Mouse (Mus musculus): ENCODE measurements around the gene Clec4n.
"Not testable (repeated sequence)": the region's sequence is repeated elsewhere in the genome, so short reads cannot be mapped to it uniquely, and the experiment has no call there.

Clec4n gene

DNA sequence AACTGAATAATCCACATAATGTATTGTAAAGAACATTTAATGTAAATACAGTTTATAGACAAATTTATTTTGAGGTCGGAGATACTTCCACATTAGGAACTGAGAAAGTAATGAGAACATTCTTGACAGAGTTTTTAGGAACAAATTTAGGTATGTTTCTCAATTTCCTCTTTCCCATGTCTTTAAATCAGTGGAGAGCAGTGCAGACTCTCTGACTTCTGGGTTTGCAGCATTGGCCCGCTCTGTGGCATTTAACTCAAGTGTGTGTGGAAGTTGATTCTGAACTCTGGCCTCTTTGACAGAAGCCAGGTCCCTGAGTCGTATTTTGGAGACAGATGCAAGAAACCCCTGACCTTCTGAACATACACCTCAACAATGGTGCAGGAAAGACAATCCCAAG lies at the start of gene Clec4n:
Gene Clec4n, plus strand, starts transcription at position 200 of the 400 bp plus-strand sequence.
- in situ Hi-C loops (cut with MboI) = no loop called here

DNA sequence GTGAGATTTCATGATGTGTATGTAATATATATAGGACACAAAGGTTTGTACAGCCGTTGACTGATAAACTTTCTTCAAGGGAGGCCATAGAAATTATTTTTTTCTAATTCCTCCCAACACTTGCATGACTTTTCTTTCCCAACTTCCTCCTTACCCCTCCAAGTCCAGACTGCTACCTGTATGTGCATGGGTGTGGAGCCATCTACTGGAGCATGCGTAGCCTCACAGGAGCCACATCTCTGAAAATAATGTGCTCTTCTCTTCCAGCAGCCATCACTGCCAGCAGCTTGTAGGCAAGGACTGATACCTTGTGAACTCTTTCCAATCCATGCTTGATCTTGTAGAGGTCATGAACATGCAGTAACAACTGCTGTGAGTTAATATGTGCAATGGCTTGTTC lies 44.8 kb upstream of the Clec4n start:
- in situ Hi-C loops (cut with MboI) = not testable (repeated sequence)

DNA sequence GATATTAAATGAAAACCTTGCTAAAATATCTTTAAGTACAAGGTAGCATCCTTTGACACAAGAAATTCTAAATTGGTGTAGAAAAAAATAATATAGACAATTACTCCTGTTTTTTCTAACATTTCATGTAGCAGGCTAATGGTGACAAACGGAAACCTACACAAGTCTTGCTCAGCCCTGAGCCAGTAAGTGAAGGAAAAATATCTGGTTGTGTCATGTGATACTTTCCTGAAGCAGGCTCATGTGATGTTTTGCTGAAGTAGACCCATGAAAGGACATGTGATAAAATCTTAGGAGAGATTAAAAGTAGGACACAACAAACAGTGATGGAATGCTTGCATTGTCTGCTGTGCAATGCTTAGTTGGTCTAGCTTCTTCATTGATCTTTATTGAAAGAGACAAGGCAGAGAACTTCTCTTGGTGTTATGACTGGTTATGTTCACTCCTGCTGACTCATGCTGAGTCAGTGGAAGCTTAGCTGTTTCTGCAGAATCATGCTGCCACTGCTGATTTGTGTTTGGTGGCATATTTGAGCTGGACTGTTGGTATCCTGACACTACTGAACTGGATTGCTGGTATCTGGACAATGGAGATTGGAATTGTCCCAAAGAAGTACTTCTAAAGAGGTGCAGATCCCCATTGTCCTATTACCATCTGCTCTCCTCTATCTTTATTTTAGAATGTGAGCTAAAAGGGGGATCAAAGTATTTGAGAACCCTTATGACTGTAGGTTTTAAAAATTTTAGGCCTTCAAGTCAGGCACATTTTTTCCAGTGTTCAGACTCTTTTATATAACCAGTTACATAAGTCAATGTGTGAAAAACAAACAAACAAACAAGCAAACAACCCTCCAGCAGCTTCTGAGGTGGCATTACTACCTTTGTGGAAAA lies 22.2 kb upstream of the Clec4n start:
- in situ Hi-C loops (cut with MboI) = no loop called here

DNA sequence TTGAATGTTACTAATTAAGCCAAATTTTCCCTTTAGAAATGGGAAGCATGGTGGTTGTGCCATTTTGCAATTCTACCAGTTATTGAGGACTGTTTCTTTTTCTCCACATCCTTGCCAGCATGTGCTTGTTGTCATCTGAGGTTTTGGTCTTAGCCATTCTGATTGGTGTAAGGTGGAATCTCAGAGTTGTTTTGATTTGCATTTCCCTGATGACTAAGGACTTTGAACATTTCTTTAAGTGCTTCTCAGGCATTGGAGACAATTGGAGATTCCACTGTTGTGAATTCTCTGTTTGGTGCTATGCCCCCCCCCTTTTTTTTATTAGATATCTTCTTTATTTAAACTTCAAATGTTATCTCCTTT lies 21.6 kb upstream of the Clec4n start:
- in situ Hi-C loops (cut with MboI) = not testable (repeated sequence)

DNA sequence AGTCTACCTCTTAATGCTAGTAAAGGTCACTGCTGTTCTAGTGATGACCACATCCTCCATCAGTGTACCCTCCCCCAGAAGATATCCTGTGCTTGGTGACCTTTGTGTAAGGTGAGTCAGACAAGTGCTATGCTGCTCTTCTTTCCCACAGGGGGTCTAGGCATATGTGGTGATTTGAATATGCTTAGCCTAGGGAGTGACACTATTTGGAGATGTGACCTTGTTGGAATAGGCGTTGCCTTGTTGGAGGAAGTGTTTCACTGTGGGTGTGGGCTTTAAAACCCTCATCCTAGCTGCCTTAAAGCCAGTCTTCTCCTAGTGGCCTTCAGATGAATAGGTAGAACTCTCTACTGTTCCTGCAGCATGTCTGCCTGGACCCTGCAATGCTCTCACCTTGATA lies 17.9 kb upstream of the Clec4n start:
- in situ Hi-C loops (cut with MboI) = no loop called here

DNA sequence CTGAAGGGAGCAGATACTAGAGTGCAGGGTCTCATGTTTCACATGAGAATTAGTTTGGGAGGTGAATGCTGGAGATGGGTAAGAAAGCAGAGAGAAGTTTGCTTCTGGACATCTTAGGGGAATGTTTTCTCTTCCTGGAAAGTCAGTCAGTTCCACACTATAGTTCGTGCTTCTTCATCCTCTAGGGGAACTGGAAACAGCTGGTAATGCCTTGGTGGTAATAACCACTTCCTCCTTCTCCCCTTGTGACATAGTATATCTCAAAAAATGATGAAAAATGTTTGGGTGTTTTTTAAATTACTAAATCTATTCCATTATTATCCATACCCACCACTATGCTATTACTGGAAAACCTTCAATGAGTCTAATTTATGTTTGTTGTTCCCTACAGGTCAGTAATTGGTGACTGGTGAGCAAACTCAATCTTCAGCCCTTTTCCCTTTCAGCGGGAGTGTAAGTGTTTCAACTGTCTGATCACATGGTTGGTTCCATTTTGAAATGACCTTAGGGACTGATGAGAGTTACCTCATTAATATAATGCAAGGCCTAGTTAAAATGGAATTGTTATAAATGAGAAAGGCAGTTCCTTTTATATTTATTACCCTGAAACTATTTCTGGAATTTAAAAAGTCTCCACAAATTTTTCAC lies 2.0 kb upstream of the Clec4n start:
- in situ Hi-C loops (cut with MboI) = no loop called here

DNA sequence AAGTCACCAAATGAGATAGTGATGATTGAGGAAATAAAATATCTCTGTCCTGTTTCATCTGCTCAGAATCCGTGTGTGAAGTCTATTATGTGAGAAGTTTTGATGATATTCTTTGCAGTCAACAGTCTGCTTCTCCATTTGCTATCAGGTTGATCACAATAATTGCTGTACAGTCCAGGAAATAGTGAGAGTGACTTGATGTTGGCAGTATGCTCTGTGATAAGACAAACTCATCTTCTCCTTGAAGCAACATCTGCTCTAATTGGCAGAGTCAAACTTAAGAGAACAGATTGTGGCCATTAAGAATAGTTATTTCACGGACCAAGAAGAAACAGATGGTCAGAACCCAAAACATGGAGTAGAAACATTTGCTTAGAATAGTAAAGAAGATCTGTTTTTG lies 1.5 kb downstream of the Clec4n start:
- in situ Hi-C loops (cut with MboI) = no loop called here

DNA sequence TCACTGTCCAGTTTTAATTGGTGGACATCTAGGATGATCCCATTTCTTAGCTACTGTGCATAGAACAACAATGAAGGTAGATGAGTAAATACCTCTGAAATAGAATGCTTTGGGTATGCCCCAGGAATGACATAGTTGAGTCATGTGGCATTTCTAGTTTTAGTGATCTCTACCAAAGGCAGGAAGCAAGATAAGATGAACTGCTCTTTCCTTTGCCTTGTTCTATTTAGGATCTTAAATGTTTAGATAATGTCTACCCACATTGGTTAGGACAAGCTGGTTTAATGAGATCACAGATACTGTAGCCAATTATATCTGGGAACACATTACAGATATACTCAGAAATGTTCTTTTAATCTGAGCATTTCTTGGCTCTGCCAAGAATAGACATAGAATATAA lies 7.9 kb downstream of the Clec4n start:
- in situ Hi-C loops (cut with MboI) = no loop called here

DNA sequence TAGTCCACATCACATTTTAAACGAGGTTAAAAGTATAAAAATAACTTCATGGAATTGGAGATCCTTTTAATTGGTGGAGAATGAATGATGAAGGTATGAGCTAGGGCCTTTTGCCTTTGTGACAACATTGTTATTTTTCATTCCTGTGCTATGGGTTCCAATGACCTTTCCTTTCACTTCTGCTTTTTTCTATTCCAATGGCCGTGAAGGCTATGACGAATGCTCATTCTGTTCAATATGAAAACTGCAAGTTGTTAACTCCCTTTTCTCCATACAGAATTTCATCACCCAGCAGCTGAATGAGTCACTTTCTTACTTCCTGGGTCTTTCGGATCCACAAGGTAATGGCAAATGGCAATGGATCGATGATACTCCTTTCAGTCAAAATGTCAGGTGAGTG lies 14.6 kb downstream of the Clec4n start:
- in situ Hi-C loops (cut with MboI) = no loop called here

DNA sequence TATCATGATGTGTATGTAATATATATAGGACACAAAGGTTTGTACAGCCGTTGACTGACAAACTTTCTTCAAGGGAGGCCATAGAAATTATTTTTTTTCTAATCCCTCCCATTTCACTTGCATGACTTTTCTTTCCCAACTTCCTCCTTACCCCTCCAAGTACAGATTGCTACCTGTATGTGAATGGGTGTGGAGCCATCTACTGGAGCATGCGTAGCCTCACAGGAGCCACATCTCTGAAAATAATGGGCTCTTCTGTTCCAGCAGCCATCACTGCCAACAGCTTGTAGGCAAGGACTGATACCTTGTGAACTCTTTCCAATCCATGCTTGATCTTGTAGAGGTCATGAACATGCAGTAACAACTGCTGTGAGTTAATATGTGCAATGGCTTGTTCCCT lies 19.2 kb downstream of the Clec4n start:
- in situ Hi-C loops (cut with MboI) = not testable (repeated sequence)

DNA sequence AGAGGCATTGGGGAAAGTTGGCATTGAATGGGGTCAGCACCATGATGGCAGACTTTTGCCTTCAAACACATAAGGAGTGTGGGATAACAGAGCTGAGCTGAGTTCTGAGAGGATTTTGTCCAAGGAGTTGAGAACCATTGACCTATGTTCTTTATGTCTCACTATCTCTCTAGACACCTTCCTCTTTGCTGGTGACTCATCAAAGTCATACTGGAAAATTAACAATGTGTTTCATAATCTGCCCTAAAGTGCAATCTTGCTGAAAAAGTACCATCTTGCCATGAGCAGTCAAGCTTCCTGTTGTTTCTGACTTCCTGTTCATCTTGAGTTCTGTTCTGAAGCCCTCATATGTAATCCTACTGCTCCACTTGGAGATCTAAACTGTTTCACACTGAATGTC lies 23.1 kb downstream of the Clec4n start:
- in situ Hi-C loops (cut with MboI) = no loop called here

DNA sequence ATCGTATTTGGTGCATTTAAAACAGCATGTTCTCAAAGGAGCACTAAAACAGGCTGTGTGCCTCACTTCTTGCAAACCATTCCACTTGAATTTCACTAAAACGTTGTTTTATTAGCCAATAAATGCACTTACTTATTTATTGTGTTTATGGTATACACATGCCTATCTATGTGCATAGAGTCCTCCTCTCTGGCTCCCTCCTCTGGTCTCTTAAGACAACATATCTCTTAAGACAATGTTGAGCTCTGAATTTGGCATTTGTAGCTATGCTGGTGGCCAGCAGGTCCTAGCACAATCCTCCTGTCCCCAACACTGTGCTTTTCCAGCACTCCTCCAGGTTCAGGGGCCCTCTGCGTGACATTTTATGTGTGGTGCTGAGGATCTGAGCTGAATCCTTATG lies 29.3 kb downstream of the Clec4n start:
- in situ Hi-C loops (cut with MboI) = no loop called here

DNA sequence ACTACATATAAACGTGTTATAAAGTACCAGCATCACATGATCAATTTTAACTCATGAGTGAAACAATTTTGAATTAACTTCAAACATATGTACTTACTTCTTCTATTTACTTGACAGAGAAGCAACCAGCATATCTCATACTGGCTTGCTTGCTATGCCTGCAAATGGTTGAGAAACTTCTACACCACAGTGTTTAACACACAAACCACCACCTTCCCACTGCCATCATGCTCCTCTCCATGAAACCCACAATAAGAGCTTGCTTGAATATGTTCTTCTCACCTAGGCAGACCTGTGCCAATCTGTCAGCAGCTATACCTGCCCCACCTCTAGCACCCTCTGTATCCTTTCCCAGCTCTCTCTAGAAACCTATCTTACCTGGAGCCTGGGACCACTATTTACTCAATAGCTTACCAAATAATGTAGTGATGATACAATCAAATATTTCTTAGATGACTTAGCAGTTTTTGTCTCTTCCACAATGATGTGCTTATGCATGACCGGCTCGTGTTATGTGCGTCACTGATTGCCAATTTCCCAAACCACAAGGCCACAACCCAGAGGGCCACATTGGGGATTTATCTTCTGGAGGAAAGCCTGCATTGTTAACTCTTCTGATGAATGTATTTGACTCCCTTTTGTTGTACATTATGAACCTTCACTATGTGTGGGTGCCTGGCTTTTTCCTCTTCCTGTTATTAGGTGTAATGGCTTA lies 30.4 kb downstream of the Clec4n start:
- in situ Hi-C loops (cut with MboI) = no loop called here

DNA sequence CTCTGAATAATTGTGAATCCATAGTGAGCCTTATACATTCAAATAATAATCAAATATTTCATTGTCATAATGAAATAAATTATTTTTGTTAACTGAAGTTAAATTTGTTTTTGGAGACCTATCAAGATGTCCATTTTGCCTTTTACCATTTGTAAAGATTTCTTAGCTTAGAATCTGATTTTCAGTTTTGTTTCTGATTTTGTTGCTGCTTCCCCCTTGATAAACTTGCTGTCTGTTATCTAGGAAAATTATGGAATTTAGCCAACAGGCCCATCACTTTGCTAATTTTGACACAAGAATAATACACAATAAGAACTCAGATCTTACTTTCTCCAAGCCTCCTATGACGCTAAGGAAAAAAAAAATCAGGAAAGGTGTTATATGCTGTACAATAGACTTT lies 31.2 kb downstream of the Clec4n start:
- in situ Hi-C loops (cut with MboI) = no loop called here

DNA sequence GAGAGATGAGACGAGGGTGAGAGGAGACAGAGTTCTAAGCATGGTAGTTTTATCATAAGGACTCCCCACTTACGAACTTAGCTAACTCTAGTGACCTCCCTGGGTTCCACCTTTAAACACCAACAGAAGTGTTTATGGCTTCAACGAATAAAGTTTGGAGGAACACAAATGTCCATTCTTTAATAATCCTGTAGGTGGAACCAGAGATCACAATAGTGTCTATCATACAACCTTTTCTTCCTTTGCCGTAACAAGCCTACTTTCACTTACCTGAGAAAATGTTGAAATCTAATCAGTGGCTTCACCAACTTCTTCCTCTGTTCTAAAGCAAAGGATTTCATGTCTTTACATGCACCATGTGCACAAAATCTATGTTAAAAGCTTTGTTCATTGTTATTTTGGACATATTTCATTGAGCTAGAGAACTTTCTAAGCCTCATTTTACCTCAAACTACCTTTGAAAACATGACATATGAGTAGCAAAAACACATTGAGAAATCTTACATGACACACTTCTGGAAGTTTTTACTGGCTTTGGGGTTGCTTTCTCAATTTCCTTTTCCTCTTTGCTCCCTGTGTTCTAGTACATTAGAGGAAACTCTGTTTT lies 32.0 kb downstream of the Clec4n start, which contains the start of gene Clec4d:
Gene Clec4d, plus strand, starts transcription at position 557 of the 607 bp plus-strand sequence.
- in situ Hi-C loops (cut with MboI) = no loop called here

DNA sequence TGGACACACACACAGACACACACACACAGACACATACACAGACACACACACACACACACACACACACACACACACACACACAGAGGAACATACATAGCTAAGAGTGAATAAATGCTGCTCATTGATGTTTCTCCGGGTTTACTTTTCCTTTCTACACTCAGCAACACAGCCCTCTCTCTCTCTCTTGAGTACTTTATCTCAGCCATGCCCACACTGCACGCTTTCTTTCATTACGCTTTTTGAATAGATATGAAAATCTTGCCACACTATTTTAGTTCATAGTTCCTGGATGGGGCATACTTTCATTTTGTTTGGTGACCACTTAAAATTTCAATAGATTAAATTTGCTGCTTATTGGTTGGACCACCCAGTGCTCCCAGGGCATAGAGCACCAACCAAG lies 34.6 kb downstream of the Clec4n start:
- in situ Hi-C loops (cut with MboI) = no loop called here

DNA sequence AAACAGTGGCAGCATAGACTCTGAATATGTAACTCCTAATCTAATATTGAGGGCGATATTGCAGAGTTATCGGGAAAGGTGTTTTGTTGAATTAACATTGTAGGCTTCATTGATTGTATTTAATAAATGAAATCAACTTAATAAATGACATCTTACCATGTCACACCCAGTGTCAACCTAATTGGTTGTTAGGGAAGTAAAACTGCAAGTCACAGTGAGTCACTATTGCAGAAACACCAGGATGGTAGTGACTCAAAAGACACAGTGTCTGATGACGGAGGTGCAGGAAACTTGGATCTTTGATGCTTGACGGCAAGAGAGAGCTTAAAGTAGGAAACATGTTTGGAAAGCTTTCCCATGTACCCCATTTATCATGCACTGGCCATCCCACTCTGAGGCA lies 36.2 kb downstream of the Clec4n start:
- in situ Hi-C loops (cut with MboI) = no loop called here

DNA sequence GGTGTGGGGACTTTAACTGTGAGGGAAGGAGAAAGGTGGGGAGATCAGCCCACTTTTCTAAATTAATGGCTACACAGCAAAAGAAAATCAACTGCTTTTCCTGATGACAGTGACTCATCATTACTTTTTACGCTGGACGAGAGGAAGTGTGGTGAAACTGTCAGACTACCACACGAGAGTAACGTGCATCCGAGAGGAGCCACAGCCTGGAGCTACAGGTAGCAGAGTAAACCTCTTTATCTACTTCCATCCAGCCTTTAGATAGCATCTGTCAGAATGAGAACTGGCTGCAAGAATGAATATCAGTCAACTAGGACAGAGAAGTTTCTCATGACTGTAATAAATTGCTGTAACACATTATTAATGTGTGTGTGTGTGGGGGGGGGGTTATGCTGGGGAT lies 37.3 kb downstream of the Clec4n start:
- in situ Hi-C loops (cut with MboI) = no loop called here

DNA sequence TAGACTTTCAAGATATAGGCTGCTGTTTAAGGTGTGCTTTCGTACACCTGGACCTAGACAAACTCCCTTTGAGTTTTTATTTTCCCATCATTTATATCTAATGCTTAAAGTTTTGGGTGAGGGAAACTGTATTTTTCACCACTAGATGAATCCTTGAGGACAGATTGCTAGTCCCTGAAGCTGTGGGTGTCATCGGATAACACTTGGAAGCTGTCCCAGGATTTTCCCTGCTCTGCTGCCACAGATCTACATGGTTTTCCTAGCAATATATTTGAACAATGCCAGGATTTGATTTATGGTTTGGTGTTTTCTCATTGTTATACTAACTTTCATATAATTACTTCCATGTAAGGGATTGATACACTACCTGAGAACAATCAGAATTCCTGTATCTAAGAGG lies 49.8 kb downstream of the Clec4n start:
- in situ Hi-C loops (cut with MboI) = no loop called here

DNA sequence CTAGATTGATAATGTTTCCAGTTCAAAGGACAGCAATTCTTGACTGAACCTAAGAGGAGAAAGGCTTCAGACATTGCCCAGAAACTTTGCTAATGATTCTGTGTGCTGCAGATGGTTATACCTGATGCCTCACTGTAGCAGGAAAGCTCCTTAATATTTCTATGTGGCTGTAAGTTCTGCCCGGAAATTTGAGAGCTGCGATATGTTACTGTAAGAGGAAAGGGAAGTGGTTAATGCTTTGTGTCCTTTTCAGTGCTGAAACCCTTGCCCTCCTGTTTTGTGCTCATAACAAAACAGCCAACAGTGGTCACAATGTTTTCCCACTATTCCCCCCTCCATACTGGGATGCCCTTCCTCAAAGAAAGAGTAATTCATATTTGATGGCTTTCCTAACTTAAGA lies 56.7 kb downstream of the Clec4n start:
- in situ Hi-C loops (cut with MboI) = no loop called here

DNA sequence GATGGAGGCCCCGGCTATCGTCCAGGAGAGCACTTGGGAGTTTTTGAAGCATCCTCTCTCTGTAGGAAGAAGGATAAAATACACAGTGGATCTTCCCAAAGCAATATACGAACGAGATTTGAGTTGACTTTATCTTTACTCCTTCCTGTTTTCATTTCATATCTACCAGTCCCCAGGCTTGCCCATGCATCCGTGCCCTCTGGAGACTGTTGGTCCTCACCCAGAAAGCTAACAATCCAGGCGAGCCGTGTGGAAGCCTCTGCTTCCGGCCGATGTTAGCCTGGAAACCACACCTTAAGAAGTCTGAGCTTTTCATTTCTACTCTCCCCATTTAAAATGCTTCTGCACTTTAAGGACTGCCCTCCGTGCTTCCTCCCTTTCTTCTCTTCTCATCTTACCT lies 59.3 kb downstream of the Clec4n start:
- in situ Hi-C loops (cut with MboI) = no loop called here

DNA sequence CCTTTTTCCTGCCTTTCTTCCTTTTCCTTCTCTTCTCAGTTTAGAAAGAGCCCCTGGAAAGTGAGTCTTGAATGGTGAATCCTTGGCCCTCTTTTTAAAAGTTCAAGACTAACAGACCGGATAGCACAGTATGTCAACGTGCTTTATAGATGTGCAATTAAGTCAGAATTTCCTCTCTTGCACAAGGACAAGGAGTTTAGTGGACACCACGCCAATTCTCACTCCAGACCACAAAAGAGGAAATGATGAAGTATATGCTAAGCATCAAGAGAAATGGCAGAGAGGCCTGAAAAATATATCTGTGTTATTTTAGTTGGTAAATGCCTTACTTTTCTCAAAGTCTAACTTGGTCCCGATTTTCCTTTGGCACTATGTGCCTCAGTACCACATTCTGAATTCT lies 60.1 kb downstream of the Clec4n start, which contains the start of gene Clec4e:
Gene Clec4e, minus strand, starts transcription at position 118 of the 400 bp plus-strand sequence.
- in situ Hi-C loops (cut with MboI) = no loop called here
